Mouse (Mus musculus): Measurements from ENCODE around the gene Atg16l2.

GRCm38 (mm10) chr7:101314396-101314795 is 12.3 kb upstream of the Atg16l2 start:
- TF ChIP-seq POLR2A (IDR thresholded peaks at IDR 0.05; ENCODE audit: low read depth, low read length): no peak
- no peak for TF ChIP-seq CTCF (IDR thresholded peaks at IDR 0.05; ENCODE audit: extremely low read depth, insufficient read length, insufficient replicate concordance, low read depth, low read length)
